Mouse (Mus musculus) myocyte (in vitro differentiated cells): ENCODE measurements around the gene Bfsp2. TPM values are rescaled to one million over a fixed set of nuclear protein-coding genes. Genes with fewer than 3 reads are reported as not detected.

Experiments
- H3K27me3 ChIP-seq: one replicate; pipeline ENCODE4 v1.6.1; 2011; ENCODE audit not compliant: control insufficient read depth, insufficient read depth, insufficient read length
- H3K36me3 ChIP-seq: one replicate; pipeline ENCODE4 v1.6.1; 2011; ENCODE audit not compliant: control insufficient read depth, insufficient read depth
- H3K4me2 ChIP-seq: one replicate; pipeline ENCODE4 v1.6.1; 2011; ENCODE audit warnings: low read depth, control low read depth
- H3K4me3 ChIP-seq: one replicate; pipeline ENCODE4 v1.5.1; 2011; ENCODE audit warnings: mild to moderate bottlenecking, control low read depth, moderate library complexity
- H3K79me2 ChIP-seq: one replicate; pipeline ENCODE4 v1.6.1; 2011; ENCODE audit not compliant: control insufficient read depth, insufficient read depth
- H3ac ChIP-seq: one replicate; pipeline ENCODE4 v1.6.1; 2011; ENCODE audit not compliant: control insufficient read depth, insufficient read length
- CEBPB ChIP-seq: IDR thresholded peaks from 2 replicates; pipeline ENCODE4 v1.6.1; 2011; ENCODE audit warnings: mild to moderate bottlenecking, moderate library complexity; ENCODE audit not compliant: poor library complexity, insufficient read depth, severe bottlenecking
- E2F4 ChIP-seq: IDR thresholded peaks from one replicate; pipeline ENCODE4 v1.6.1; 2011; ENCODE audit warnings: mild to moderate bottlenecking, control low read depth, moderate library complexity; ENCODE audit not compliant: insufficient read depth
- MAX ChIP-seq: IDR thresholded peaks from one replicate; pipeline ENCODE4 v1.6.1; 2011; ENCODE audit warnings: low read depth, mild to moderate bottlenecking, control low read depth
- MYOD1 ChIP-seq, 3 experiments: IDR thresholded peaks; one replicate each; pipeline ENCODE4 v1.6.1; 2011; ENCODE audit warnings: control low read depth in 2 of 3, low read depth in 2 of 3, mild to moderate bottlenecking in 2 of 3, moderate library complexity in 1 of 3; ENCODE audit not compliant: insufficient read length in 2 of 3, control insufficient read depth in 1 of 3
- MYOG ChIP-seq, 3 experiments: IDR thresholded peaks; one replicate each; pipeline ENCODE4 v1.6.1; 2011; ENCODE audit warnings: control low read depth in 2 of 3, low read depth in 2 of 3, mild to moderate bottlenecking in 2 of 3; ENCODE audit not compliant: insufficient read length in 2 of 3, control insufficient read depth in 1 of 3, insufficient read depth in 1 of 3
- POLR2A ChIP-seq: IDR thresholded peaks from one replicate; pipeline ENCODE4 v1.6.1; 2011; ENCODE audit warnings: low read depth, mild to moderate bottlenecking, control low read depth, moderate library complexity; ENCODE audit not compliant: insufficient read length
- POLR2AphosphoS2 ChIP-seq: IDR thresholded peaks from one replicate; pipeline ENCODE4 v1.6.1; 2011; ENCODE audit warnings: low read depth, control low read depth; ENCODE audit not compliant: insufficient read length
- REST ChIP-seq: IDR thresholded peaks from one replicate; pipeline ENCODE4 v1.6.1; 2011; ENCODE audit warnings: mild to moderate bottlenecking, control low read depth, moderate library complexity; ENCODE audit not compliant: insufficient read depth, insufficient read length
- SRF ChIP-seq: IDR thresholded peaks from one replicate; pipeline ENCODE4 v1.6.1; 2011; ENCODE audit warnings: low read depth; ENCODE audit not compliant: control insufficient read depth, insufficient read length
- TCF12 ChIP-seq: IDR thresholded peaks from one replicate; pipeline ENCODE4 v1.6.1; 2011; ENCODE audit warnings: mild to moderate bottlenecking, control low read depth; ENCODE audit not compliant: poor library complexity, insufficient read depth, severe bottlenecking
- TCF3 ChIP-seq: IDR thresholded peaks from one replicate; pipeline ENCODE4 v1.6.1; 2011; ENCODE audit warnings: low read depth, control low read depth; ENCODE audit not compliant: insufficient read length
- USF1 ChIP-seq: IDR thresholded peaks from one replicate; pipeline ENCODE4 v1.6.1; 2011; ENCODE audit warnings: low read depth, mild to moderate bottlenecking, control low read depth, moderate library complexity
- polyA plus RNA-seq: library from polyadenylated mRNA; unstranded; fragments of >200 nt; fragmentation: generic; extraction: Trizol; gene quantifications from one replicate; pipeline ENCODE4 v1.2.1, GENCODE M21; 2012; ENCODE audit warnings: missing spikeins

The Bfsp2 gene
- polyA plus RNA-seq, 1 experiment: 0.25 TPM

DNA sequence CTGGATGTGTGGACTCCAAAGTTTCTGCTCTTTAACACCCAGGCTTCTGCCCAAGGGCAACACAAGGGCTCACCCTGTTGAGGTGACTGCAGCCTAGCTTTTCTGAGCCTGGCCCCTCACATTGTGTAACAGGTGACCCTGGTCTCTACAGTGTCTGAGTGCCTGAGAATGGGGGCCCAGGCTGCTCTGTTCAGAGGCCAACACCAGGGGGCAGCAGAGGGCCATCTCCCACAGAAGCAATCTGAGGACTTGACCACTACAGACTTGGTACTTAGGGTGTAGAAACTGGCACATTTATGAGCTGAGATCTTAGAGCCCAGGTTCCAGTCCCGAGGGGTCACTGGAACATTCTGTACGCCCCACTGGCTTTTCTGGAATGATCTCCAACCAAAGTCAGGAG lies 10.2 kb upstream of the Bfsp2 start:
- TF ChIP-seq POLR2AphosphoS2: no peak
- no peak for TF ChIP-seq USF1
- no peak for TF ChIP-seq MYOG (IDR thresholded peaks at IDR 0.05; ENCODE audit: control insufficient read depth in 1 of 3, insufficient read depth in 1 of 3, insufficient read length in 2 of 3, low read depth in 2 of 3)
- no peak for TF ChIP-seq E2F4
- no peak for TF ChIP-seq CEBPB
- no peak for TF ChIP-seq MYOD1 (IDR thresholded peaks at IDR 0.05; ENCODE audit: control insufficient read depth in 1 of 3, insufficient read length in 2 of 3, low read depth in 2 of 3)
- TF ChIP-seq POLR2A: no peak
- no peak for TF ChIP-seq MAX
- no peak for TF ChIP-seq TCF12
- no peak for TF ChIP-seq REST
- no peak for TF ChIP-seq TCF3
- TF ChIP-seq SRF: no peak
- H3K79me2 ChIP-seq: no peaks in the 10 kb centered on the region
- no peaks in the 10 kb centered on the region for H3K36me3 ChIP-seq
- H3K4me3 ChIP-seq: no peak overlapping the region
- no peak overlapping the region for H3ac ChIP-seq
- H3K4me2 ChIP-seq: no peak overlapping the region
- no peaks in the 10 kb centered on the region for H3K27me3 ChIP-seq

DNA sequence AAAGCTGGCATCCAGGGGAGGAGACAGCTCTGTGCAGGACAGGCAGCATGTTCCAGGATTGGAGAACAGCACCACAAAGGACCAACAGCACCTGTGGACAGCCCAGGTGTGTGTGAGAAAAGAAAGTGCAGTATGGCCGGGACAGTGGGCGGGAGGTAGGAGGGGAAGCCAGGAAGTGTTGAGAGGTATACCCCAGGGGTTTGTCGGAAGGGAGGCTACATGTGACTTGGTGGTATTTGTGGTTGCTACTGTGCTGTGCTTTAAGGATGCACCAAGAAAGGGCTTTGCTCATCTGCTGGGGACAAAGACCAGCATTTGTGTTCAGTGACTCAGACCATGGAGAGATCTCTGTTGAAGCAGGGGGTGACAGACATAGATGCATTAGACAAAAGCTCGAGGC lies 9.7 kb upstream of the Bfsp2 start:
- TF ChIP-seq REST (no peak), SRF (no peak), MAX (no peak), E2F4 (no peak), POLR2A (no peak), TCF3 (no peak), TCF12 (no peak), MYOG (IDR thresholded peaks at IDR 0.05; ENCODE audit: control insufficient read depth in 1 of 3, insufficient read depth in 1 of 3, insufficient read length in 2 of 3, low read depth in 2 of 3) (no peak), USF1 (no peak), POLR2AphosphoS2 (no peak), CEBPB (no peak)
- H3K4me2 ChIP-seq: no peak overlapping the region
- H3K4me3 ChIP-seq: no peak overlapping the region
- H3K27me3 ChIP-seq: no peaks in the 10 kb centered on the region
- H3ac ChIP-seq: no peak overlapping the region
- H3K36me3 ChIP-seq: no peaks in the 10 kb centered on the region
- no peaks in the 10 kb centered on the region for H3K79me2 ChIP-seq

DNA sequence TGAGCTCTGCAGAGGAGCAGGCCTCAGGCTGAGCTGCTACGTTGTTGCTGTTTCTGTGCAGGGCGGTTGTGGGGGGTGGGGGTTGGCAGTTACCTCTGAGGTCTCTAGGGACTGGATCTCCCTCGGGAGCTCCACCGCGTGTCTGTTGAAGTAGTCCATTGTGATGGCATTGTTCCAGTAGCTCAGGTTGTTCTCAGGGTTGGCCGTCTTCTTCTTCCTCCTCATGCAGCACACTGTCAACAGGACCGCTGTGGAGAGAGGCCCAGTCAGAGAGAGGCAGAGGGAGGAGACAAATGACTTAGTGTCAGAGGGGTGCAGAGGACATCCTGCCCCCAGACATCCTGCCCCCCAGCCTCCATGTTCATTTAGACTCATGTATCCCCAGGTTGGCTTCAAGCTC lies 8.9 kb upstream of the Bfsp2 start:
- TF ChIP-seq REST (no peak), E2F4 (no peak), MYOG (IDR thresholded peaks at IDR 0.05; ENCODE audit: control insufficient read depth in 1 of 3, insufficient read depth in 1 of 3, insufficient read length in 2 of 3, low read depth in 2 of 3) (no peak), SRF (no peak), MYOD1 (IDR thresholded peaks at IDR 0.05; ENCODE audit: control insufficient read depth in 1 of 3, insufficient read length in 2 of 3, low read depth in 2 of 3) (no peak), CEBPB (no peak), TCF3 (no peak), MAX (no peak), POLR2A (no peak), POLR2AphosphoS2 (no peak), TCF12 (no peak), USF1 (no peak)
- H3K27me3 ChIP-seq: no peaks in the 10 kb centered on the region

DNA sequence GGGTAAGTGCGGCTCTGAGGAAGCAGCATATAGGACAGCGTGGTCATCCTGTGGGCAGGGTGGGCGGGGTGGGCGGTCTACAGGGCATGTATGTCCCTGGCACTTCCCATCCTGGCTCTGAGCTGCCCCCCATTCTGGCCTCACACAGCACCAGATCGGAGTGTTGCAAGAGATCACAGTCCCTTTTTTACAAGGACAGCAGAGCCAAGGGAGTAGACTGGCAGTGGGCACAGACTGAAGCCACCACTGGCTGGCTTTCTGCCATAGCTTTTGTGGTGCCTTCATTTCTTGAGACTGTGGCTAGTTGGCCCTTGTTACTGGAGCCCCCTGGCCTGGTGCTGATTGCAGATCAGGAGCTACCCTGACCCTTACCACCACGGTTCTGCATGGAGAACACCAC lies 6.0 kb upstream of the Bfsp2 start:
- no peak for TF ChIP-seq SRF
- H3ac ChIP-seq: no peak overlapping the region
- no peaks in the 10 kb centered on the region for H3K36me3 ChIP-seq
- no peaks in the 10 kb centered on the region for H3K79me2 ChIP-seq
- H3K27me3 ChIP-seq: no peaks in the 10 kb centered on the region
- H3K4me2 ChIP-seq: no peak overlapping the region
- H3K4me3 ChIP-seq: no peak overlapping the region

More for the DNA sequence above, 8.9 kb upstream of the Bfsp2 start:
- H3ac ChIP-seq: no peak overlapping the region
- no peak overlapping the region for H3K4me2 ChIP-seq
- H3K36me3 ChIP-seq: no peaks in the 10 kb centered on the region
- H3K79me2 ChIP-seq: no peaks in the 10 kb centered on the region
- no peak overlapping the region for H3K4me3 ChIP-seq

DNA sequence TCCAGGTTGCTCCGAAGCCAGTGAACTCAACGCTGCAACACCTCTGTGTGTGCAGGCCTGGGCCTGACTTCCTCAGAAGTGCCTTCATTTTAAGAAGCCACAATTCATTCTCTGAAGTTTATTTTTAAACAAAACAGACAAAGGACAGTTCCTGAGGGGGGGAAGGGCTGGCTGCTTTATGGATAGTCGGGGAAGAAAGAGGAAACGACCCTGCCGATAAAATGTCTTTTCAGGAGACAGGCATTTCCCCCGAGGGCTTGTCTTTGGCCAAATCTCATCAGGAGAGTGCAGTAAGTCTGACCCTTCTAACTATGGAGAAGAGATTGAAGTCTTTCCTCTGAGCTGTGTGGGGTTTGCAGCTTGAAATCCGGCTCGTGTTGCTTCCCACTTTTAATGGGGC lies 5.4 kb upstream of the Bfsp2 start:
- Histone ChIP-seq H3ac (no peak overlapping the region), H3K4me3 (no peak overlapping the region), H3K36me3 (no peaks in the 10 kb centered on the region), H3K27me3 (no peaks in the 10 kb centered on the region), H3K4me2 (no peak overlapping the region), H3K79me2 (no peaks in the 10 kb centered on the region)
- TF ChIP-seq POLR2A (no peak), MYOG (IDR thresholded peaks at IDR 0.05; ENCODE audit: control insufficient read depth in 1 of 3, insufficient read depth in 1 of 3, insufficient read length in 2 of 3, low read depth in 2 of 3) (no peak), CEBPB (no peak), TCF12 (no peak), E2F4 (no peak), REST (no peak), SRF (no peak), USF1 (no peak), MYOD1 (IDR thresholded peaks at IDR 0.05; ENCODE audit: control insufficient read depth in 1 of 3, insufficient read length in 2 of 3, low read depth in 2 of 3) (no peak), TCF3 (no peak), MAX (no peak), POLR2AphosphoS2 (no peak)
